Mouse (Mus musculus): Measurements from ENCODE around the gene Clec12b. TPM values are rescaled to one million over a fixed set of nuclear protein-coding genes. Genes with fewer than 3 reads are reported as not detected.

Clec12b gene
- polyA plus RNA-seq, 1 experiment from 2014 or later = not detected

DNA sequence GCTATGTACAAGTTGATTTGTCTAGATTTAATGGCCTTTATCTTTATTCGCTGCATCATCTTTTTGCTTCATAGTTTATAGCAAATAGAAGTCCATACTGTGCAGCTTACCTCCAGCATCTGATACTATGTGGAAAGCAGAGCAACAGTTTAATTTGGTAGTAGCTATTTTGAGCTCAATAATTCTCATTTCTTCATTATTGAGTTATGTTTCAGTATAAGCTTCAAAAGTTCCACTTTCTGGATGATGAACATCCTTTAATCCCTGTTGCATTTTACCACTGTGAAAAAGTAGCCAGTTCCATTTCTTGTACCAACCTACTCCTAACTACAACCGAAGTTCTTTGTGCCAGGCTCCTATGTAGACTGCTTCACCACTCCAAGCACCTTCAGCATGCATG, 22.9 kb upstream of the Clec12b start, which contains the start of gene Clec9a:
Clec9a (plus strand) TSS at position 301 of the 400 bp plus-strand sequence.
- Histone ChIP-seq H3K27me3 (ENCODE audit: control insufficient read depth, insufficient read depth, low read length) (no peaks in the 10 kb centered on the region), H3K4me3 (replicated peaks; ENCODE audit: low read length) (no peak within 1 kb of the TSS), H3K4me1 (ENCODE audit: control insufficient read depth, insufficient read depth, low read length) (no peaks in the 10 kb centered on the region), H3K4me2 (ENCODE audit: low read depth, low read length) (no peak within 1 kb of the TSS), H3K9me3 (replicated peaks; ENCODE audit: control insufficient read depth, low read length) (no peaks in the 10 kb centered on the region), H3K27ac (ENCODE audit: low read length) (no peak within 1 kb of the TSS), H3K9ac (ENCODE audit: low read length) (no peak within 1 kb of the TSS), H3K36me3 (ENCODE audit: control insufficient read depth, insufficient read depth, low read length) (no peaks in the 10 kb centered on the region)
- no peak for ATAC-seq (ENCODE audit: insufficient read depth, low FRiP score)
- WGBS = 77% methylated on average over 2 of the region's 2 CpGs

DNA sequence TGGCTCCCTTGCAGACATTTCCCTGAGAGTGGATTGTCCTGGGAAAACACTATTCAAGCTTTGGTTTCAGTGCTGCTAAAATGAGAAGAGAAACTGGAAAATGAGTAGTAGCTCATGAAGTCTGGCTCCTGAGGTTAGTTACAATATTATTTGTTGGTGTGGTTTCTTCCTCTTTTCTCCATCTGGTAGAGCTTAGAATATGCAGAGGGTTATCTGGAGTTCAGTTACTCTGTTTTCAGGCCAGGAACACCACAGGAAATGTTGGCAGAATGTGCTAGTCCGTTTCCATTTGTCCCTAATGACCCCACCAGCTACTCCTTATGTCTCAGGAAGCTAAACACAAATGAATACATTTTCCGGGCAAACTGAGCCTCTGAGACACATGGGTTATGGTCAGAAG, 21.6 kb upstream of the Clec12b start:
- H3K4me1 ChIP-seq (ENCODE audit: control insufficient read depth, insufficient read depth, low read length) = no peaks in the 10 kb centered on the region
- no peak overlapping the region for H3K4me3 ChIP-seq (replicated peaks; ENCODE audit: low read length)
- H3K36me3 ChIP-seq (ENCODE audit: control insufficient read depth, insufficient read depth, low read length) = no peaks in the 10 kb centered on the region
- 58% methylated on average over 2 of the region's 2 CpGs for WGBS
- H3K9me3 ChIP-seq (replicated peaks; ENCODE audit: control insufficient read depth, low read length) = no peaks in the 10 kb centered on the region
- no peak overlapping the region for H3K9ac ChIP-seq (ENCODE audit: low read length)
- ATAC-seq (ENCODE audit: insufficient read depth, low FRiP score) = no peak
- no peaks in the 10 kb centered on the region for H3K27me3 ChIP-seq (ENCODE audit: control insufficient read depth, insufficient read depth, low read length)
- no peak overlapping the region for H3K27ac ChIP-seq (ENCODE audit: low read length)
- no peak overlapping the region for H3K4me2 ChIP-seq (ENCODE audit: low read depth, low read length)

DNA sequence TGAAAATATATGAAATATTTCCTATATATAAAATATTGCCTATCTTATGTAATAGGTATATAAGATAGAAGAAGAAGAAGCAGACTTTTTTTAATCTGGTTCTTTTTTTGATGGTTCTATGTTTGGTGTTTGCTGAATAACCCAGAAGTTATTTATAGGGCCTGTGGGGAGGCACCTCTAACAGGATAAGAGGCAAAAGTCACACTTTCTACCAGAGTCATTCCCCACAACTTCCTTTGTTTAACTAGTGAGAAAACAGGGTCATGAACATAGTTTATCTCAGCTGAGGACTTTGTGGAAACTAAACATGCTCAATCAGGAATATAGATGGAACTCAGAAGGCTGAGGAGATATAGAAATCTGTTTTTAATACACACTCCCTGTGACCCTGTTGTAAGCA, 20.3 kb upstream of the Clec12b start:
- no peaks in the 10 kb centered on the region for H3K36me3 ChIP-seq (ENCODE audit: control insufficient read depth, insufficient read depth, low read length)
- no peak overlapping the region for H3K27ac ChIP-seq (ENCODE audit: low read length)
- H3K4me3 ChIP-seq (replicated peaks; ENCODE audit: low read length) = no peak overlapping the region
- H3K9ac ChIP-seq (ENCODE audit: low read length) = no peak overlapping the region
- no peak for ATAC-seq (ENCODE audit: insufficient read depth, low FRiP score)
- no peaks in the 10 kb centered on the region for H3K27me3 ChIP-seq (ENCODE audit: control insufficient read depth, insufficient read depth, low read length)
- H3K9me3 ChIP-seq (replicated peaks; ENCODE audit: control insufficient read depth, low read length) = no peaks in the 10 kb centered on the region
- no peak overlapping the region for H3K4me2 ChIP-seq (ENCODE audit: low read depth, low read length)
- no peaks in the 10 kb centered on the region for H3K4me1 ChIP-seq (ENCODE audit: control insufficient read depth, insufficient read depth, low read length)

DNA sequence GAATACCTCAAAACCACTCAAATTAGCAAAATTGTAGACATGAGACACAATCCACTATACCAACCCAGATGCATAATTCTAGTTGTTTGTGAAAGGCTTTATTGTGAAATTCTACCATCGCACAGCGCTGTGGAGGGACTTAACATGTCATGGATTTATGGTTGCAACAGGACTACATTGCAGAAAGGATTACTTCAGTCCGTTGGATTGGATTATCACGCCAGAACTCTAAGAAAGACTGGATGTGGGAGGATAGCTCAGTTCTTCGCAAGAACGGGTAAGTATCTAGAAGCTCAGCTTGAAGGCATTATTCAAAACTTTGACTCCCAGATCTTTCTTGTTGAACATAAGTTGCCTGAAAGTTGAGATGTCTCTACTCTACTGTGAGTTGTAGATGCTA, 17.7 kb upstream of the Clec12b start:
- H3K9ac ChIP-seq (ENCODE audit: low read length) = no peak overlapping the region
- no peaks in the 10 kb centered on the region for H3K36me3 ChIP-seq (ENCODE audit: control insufficient read depth, insufficient read depth, low read length)
- H3K4me3 ChIP-seq (replicated peaks; ENCODE audit: low read length) = no peak overlapping the region
- 71% methylated on average over 6 of the region's 6 CpGs for WGBS
- no peak overlapping the region for H3K27ac ChIP-seq (ENCODE audit: low read length)
- H3K9me3 ChIP-seq (replicated peaks; ENCODE audit: control insufficient read depth, low read length) = no peaks in the 10 kb centered on the region
- ATAC-seq (ENCODE audit: insufficient read depth, low FRiP score) = no peak
- no peaks in the 10 kb centered on the region for H3K27me3 ChIP-seq (ENCODE audit: control insufficient read depth, insufficient read depth, low read length)
- no peak overlapping the region for H3K4me2 ChIP-seq (ENCODE audit: low read depth, low read length)
- H3K4me1 ChIP-seq (ENCODE audit: control insufficient read depth, insufficient read depth, low read length) = no peaks in the 10 kb centered on the region

DNA sequence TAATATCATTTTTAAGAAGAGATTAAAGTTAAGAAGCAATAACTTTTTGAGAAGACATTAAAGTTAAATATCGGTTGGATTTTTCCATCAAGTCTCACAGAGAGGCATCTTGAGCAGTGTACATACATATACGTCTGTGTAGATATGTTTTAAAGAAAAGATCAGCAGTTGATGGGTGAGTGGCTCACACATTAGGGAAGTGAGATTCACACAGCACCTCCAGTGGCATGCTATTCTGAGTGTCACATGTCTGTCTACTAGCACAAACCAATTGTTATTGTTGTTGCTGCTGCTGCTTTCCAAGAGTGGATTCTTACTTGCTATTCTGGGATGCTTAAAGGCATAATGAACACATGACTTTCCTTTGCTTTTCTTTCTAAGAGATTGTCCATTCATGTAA, 16.7 kb upstream of the Clec12b start:
- ATAC-seq (ENCODE audit: insufficient read depth, low FRiP score) = no peak
- Histone ChIP-seq H3K36me3 (ENCODE audit: control insufficient read depth, insufficient read depth, low read length) (no peaks in the 10 kb centered on the region), H3K4me1 (ENCODE audit: control insufficient read depth, insufficient read depth, low read length) (no peaks in the 10 kb centered on the region), H3K27me3 (ENCODE audit: control insufficient read depth, insufficient read depth, low read length) (no peaks in the 10 kb centered on the region), H3K9me3 (replicated peaks; ENCODE audit: control insufficient read depth, low read length) (no peaks in the 10 kb centered on the region), H3K9ac (ENCODE audit: low read length) (no peak overlapping the region), H3K4me2 (ENCODE audit: low read depth, low read length) (no peak overlapping the region), H3K27ac (ENCODE audit: low read length) (no peak overlapping the region), H3K4me3 (replicated peaks; ENCODE audit: low read length) (no peak overlapping the region)
- 83% methylated on average over 2 of the region's 2 CpGs for WGBS

DNA sequence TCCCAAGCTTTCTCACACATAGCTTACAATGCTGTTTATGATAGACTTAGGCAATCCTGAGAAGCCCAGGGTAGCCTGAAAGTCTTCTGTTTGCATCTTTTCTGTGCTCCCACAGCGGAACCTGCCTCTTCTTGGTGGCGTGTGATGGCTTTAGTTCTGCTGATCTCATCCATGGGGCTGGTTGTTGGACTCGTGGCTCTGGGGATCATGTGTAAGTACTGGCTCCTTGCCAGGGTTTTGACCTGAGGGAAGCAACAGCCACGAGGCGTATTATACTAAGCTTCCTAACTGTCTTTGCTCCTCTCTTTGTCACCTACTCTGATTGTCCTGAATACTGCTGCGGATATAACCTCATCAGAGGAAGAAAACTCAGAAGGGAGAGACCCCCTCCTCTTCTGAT, 14.3 kb upstream of the Clec12b start:
- Histone ChIP-seq H3K27me3 (ENCODE audit: control insufficient read depth, insufficient read depth, low read length) (no peaks in the 10 kb centered on the region), H3K4me2 (ENCODE audit: low read depth, low read length) (no peak overlapping the region), H3K4me3 (replicated peaks; ENCODE audit: low read length) (no peak overlapping the region), H3K4me1 (ENCODE audit: control insufficient read depth, insufficient read depth, low read length) (no peaks in the 10 kb centered on the region), H3K27ac (ENCODE audit: low read length) (no peak overlapping the region), H3K9ac (ENCODE audit: low read length) (no peak overlapping the region), H3K9me3 (replicated peaks; ENCODE audit: control insufficient read depth, low read length) (no peaks in the 10 kb centered on the region), H3K36me3 (ENCODE audit: control insufficient read depth, insufficient read depth, low read length) (no peaks in the 10 kb centered on the region)
- WGBS = 50% methylated on average over 6 of the region's 6 CpGs
- ATAC-seq (ENCODE audit: insufficient read depth, low FRiP score) = no peak

DNA sequence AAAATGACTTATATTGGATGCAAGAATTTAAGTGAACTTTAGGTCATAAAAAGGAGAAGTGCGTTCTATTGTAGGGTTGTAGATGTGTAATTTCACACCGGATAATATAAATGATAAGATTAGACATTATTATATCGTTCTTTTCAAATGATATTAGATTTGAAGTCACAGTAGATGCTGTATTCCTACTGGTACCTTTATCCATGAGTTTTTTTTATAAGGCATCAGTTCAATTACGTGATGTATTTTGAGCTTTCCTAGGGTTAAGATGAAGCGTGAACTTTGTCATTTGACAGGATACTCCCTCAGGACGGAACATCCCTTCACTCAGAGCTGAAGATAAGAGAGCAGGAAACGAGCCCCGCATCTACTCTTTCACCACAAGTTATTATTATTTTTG, 11.3 kb upstream of the Clec12b start, which contains the start of gene Clec1b:
Clec1b (plus strand) TSS at position 301 of the 400 bp plus-strand sequence.
- H3K9ac ChIP-seq (ENCODE audit: low read length) = no peak within 1 kb of the TSS
- ATAC-seq (ENCODE audit: insufficient read depth, low FRiP score) = no peak
- no peaks in the 10 kb centered on the region for H3K27me3 ChIP-seq (ENCODE audit: control insufficient read depth, insufficient read depth, low read length)
- H3K4me1 ChIP-seq (ENCODE audit: control insufficient read depth, insufficient read depth, low read length) = no peaks in the 10 kb centered on the region
- no peaks in the 10 kb centered on the region for H3K9me3 ChIP-seq (replicated peaks; ENCODE audit: control insufficient read depth, low read length)
- no peak within 1 kb of the TSS for H3K4me3 ChIP-seq (replicated peaks; ENCODE audit: low read length)
- H3K36me3 ChIP-seq (ENCODE audit: control insufficient read depth, insufficient read depth, low read length) = no peaks in the 10 kb centered on the region
- no peak within 1 kb of the TSS for H3K27ac ChIP-seq (ENCODE audit: low read length)
- 81% methylated on average over 8 of the region's 8 CpGs for WGBS
- H3K4me2 ChIP-seq (ENCODE audit: low read depth, low read length) = no peak within 1 kb of the TSS

DNA sequence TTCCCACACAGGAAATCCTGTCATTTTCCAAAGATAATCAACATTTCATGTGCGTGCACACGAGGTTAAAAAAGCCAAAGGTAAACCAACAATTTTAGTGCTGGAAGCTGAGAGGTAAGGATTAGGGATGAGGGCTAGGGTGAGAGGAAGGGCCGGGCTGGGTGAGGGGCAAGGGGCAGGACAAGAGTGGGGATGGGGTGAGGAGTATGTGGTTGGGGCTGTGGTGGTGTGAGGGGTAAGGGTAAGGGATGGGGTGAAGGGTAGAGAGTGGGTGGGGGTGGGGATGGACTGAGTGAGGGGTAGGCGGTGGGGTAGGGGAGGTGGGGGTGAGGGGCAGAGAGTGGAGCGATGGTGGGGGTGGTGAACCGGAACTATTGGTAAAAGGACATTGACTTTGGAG, 8.1 kb upstream of the Clec12b start:
- no peak overlapping the region for H3K9ac ChIP-seq (ENCODE audit: low read length)
- H3K27ac ChIP-seq (ENCODE audit: low read length) = no peak overlapping the region
- WGBS = 67% methylated on average over 6 of the region's 6 CpGs
- no peak overlapping the region for H3K4me3 ChIP-seq (replicated peaks; ENCODE audit: low read length)
- no peak overlapping the region for H3K4me2 ChIP-seq (ENCODE audit: low read depth, low read length)
- H3K9me3 ChIP-seq (replicated peaks; ENCODE audit: control insufficient read depth, low read length) = no peaks in the 10 kb centered on the region
- no peaks in the 10 kb centered on the region for H3K36me3 ChIP-seq (ENCODE audit: control insufficient read depth, insufficient read depth, low read length)
- ATAC-seq (ENCODE audit: insufficient read depth, low FRiP score) = no peak
- H3K27me3 ChIP-seq (ENCODE audit: control insufficient read depth, insufficient read depth, low read length) = no peaks in the 10 kb centered on the region
- no peaks in the 10 kb centered on the region for H3K4me1 ChIP-seq (ENCODE audit: control insufficient read depth, insufficient read depth, low read length)

DNA sequence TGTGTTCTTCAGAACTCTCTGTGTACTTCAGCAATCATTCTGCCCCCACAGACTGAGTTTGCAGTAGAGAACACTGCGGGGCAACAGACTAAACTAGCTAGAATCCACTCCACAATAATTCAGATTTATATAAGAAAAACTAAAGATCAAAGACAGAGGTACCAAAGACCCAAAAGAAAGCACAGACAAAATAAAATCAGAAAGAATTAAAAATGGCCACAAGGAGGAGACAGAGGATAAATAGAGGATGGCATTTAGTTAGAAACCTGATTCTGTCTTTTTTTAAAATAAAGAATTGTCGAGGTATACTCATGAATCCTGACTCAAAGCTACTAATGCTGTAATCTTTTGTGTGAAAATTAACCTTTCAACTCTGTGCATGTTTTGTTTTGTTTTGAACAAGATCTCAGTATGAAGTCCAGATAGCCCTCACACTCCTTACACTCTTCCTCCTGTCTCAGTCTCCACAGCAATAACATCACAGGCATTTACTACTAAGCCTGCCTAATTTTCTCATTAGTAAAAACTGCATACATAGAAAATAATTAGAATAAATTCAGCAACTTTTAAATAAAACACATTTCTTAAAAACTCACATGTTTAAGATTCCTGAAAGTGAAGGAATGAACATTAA, 7.5 kb upstream of the Clec12b start:
- no peak for ATAC-seq (ENCODE audit: insufficient read depth, low FRiP score)
- H3K4me3 ChIP-seq (replicated peaks; ENCODE audit: low read length) = no peak overlapping the region
- H3K9me3 ChIP-seq (replicated peaks; ENCODE audit: control insufficient read depth, low read length) = no peaks in the 10 kb centered on the region
- H3K27me3 ChIP-seq (ENCODE audit: control insufficient read depth, insufficient read depth, low read length) = no peaks in the 10 kb centered on the region
- H3K36me3 ChIP-seq (ENCODE audit: control insufficient read depth, insufficient read depth, low read length) = no peaks in the 10 kb centered on the region
- WGBS = 15% methylated on average over 2 of the region's 2 CpGs
- no peak overlapping the region for H3K9ac ChIP-seq (ENCODE audit: low read length)
- H3K4me1 ChIP-seq (ENCODE audit: control insufficient read depth, insufficient read depth, low read length) = no peaks in the 10 kb centered on the region
- H3K4me2 ChIP-seq (ENCODE audit: low read depth, low read length) = no peak overlapping the region
- no peak overlapping the region for H3K27ac ChIP-seq (ENCODE audit: low read length)
